Mouse (Mus musculus) neural tube, embryonic 10.5 days (tissue): Measurements from ENCODE around the gene Trpm7.

ENCODE experiments used
- DNase-seq: peaks from one replicate; pipeline ENCODE4 v3.0.0-alpha.2; 2017; ENCODE audit warnings: low spot score; ENCODE audit errors: extremely low spot score

The Trpm7 gene

GRCm38 (mm10) chr2:126816644-126817347 is 59.2 kb downstream of the Trpm7 start:
- DNase-seq = no peak

- no peak for DNase-seq
Measured at GRCm38 (mm10) chr2:126815822-126816221, 60.2 kb downstream of the Trpm7 start.

GRCm38 (mm10) chr2:126801980-126802379 is 74.0 kb downstream of the Trpm7 start:
- no peak for DNase-seq

GRCm38 (mm10) chr2:126798455-126798854 is 77.6 kb downstream of the Trpm7 start:
- DNase-seq = no peak

GRCm38 (mm10) chr2:126795708-126796107 is 80.3 kb downstream of the Trpm7 start:
- DNase-seq = no peak

GRCm38 (mm10) chr2:126792611-126793010 is 83.4 kb downstream of the Trpm7 start:
- no peak for DNase-seq

GRCm38 (mm10) chr2:126787721-126788342 is 88.2 kb downstream of the Trpm7 start:
- no peak for DNase-seq

- no peak for DNase-seq
Measured at GRCm38 (mm10) chr2:126783370-126783769, 92.7 kb downstream of the Trpm7 start, which contains the start of gene Usp50. TSS of gene Usp50 (minus strand) at chr2:126783470.

GRCm38 (mm10) chr2:126782433-126782832 is 93.6 kb downstream of the Trpm7 start:
- DNase-seq = no peak

GRCm38 (mm10) chr2:126781478-126781877 is 94.6 kb downstream of the Trpm7 start:
- DNase-seq = no peak

- DNase-seq = no peak
Measured at GRCm38 (mm10) chr2:126780286-126780685, 95.7 kb downstream of the Trpm7 start.

- no peak for DNase-seq
Measured at GRCm38 (mm10) chr2:126778806-126779205, 97.2 kb downstream of the Trpm7 start.

GRCm38 (mm10) chr2:126776416-126776815 is 99.6 kb downstream of the Trpm7 start:
- no peak for DNase-seq

- no peak for DNase-seq
Measured at GRCm38 (mm10) chr2:126775951-126776350, 100.1 kb downstream of the Trpm7 start.

GRCm38 (mm10) chr2:126772217-126772616 is 103.8 kb downstream of the Trpm7 start:
- no peak for DNase-seq

GRCm38 (mm10) chr2:126769431-126770181 is 106.4 kb downstream of the Trpm7 start:
- DNase-seq = no peak

- DNase-seq = no peak
Measured at GRCm38 (mm10) chr2:126768194-126768593, 107.8 kb downstream of the Trpm7 start.

GRCm38 (mm10) chr2:126767599-126767998 is 108.4 kb downstream of the Trpm7 start:
- DNase-seq = no peak

GRCm38 (mm10) chr2:126765867-126766582 is 110.0 kb downstream of the Trpm7 start:
- no peak for DNase-seq

- no peak for DNase-seq
Measured at GRCm38 (mm10) chr2:126759351-126759750, 116.7 kb downstream of the Trpm7 start.

GRCm38 (mm10) chr2:126755664-126756063 is 120.4 kb downstream of the Trpm7 start:
- no peak for DNase-seq

- DNase-seq = no peak
Measured at GRCm38 (mm10) chr2:126743389-126743788, 132.6 kb downstream of the Trpm7 start.
